Mouse (Mus musculus) kidney, adult 2 months (tissue): ENCODE results near the gene Clk3.

Experiments used
- CTCF ChIP-seq: fragments of 200-500 bp; conservative IDR thresholded peaks from 2 replicates; pipeline ENCODE4 v1.5.1; 2011; ENCODE audit warnings: low read depth, mild to moderate bottlenecking, control low read depth, low read length, moderate library complexity, mixed read lengths; ENCODE audit not compliant: insufficient read depth, insufficient read length
- POLR2A ChIP-seq: fragments of 200-500 bp; IDR thresholded peaks from one replicate; pipeline ENCODE4 v1.6.1; 2011; ENCODE audit warnings: low read depth, low read length, control low read depth

GRCm38 (mm10) chr9:57769539-57770069 lies 3.9 kb upstream of the Clk3 start:
- TF ChIP-seq CTCF: no peak
- no peak for TF ChIP-seq POLR2A
